Mouse (Mus musculus) heart, postnatal 0 days (tissue): ENCODE data around the gene Fam3c. TPM values are rescaled to one million over a fixed set of nuclear protein-coding genes. Genes with fewer than 3 reads are reported as not detected.
"Not testable (repeated sequence)": the region's sequence is repeated elsewhere in the genome, so short reads cannot be mapped to it uniquely, and the experiment has no call there.

ENCODE experiments used
- ATAC-seq: fragments of 200-750 bp; cut with Nextera tagmentation; 2 replicates; pipeline ENCODE4 v1.8.0; 2017; ENCODE audit warnings: low read depth, moderate number of reproducible peaks, moderate library complexity; ENCODE audit not compliant: insufficient read depth
- DNase-seq: peaks from one replicate; pipeline ENCODE4 v3.0.0-alpha.2; 2016; ENCODE audit warnings: low spot score
- H3K27ac ChIP-seq: fragments of 300-500 bp; sonication (generic); 2 replicates; pipeline ENCODE4 v1.5.1; 2014; ENCODE audit warnings: low read depth, mild to moderate bottlenecking
- H3K27me3 ChIP-seq: fragments of 300-500 bp; sonication (generic); 2 replicates; pipeline ENCODE4 v1.6.1; 2014; ENCODE audit warnings: low read length, mixed read lengths; ENCODE audit not compliant: control insufficient read depth, insufficient read depth
- H3K36me3 ChIP-seq: fragments of 300-500 bp; sonication (generic); replicated peaks from 2 replicates; pipeline ENCODE4 v1.6.1; 2014; ENCODE audit warnings: low read length, mixed read lengths; ENCODE audit not compliant: control insufficient read depth, insufficient read depth
- H3K4me1 ChIP-seq: fragments of 300-500 bp; sonication (generic); 2 replicates; pipeline ENCODE4 v1.6.1; 2014; ENCODE audit warnings: antibody characterized with exemption; ENCODE audit not compliant: control insufficient read depth, insufficient read depth
- H3K4me2 ChIP-seq: fragments of 300-500 bp; sonication (generic); 2 replicates; pipeline ENCODE4 v1.6.1; 2014; ENCODE audit warnings: low read depth, mild to moderate bottlenecking, low read length, moderate library complexity
- H3K4me3 ChIP-seq: fragments of 300-500 bp; sonication (generic); 2 replicates; pipeline ENCODE4 v1.5.1; 2014; ENCODE audit warnings: low read depth, low read length
- H3K9ac ChIP-seq: fragments of 300-500 bp; sonication (generic); replicated peaks from 2 replicates; pipeline ENCODE4 v1.6.1; 2014; ENCODE audit warnings: low read depth, low read length, mixed read lengths
- H3K9me3 ChIP-seq: fragments of 300-500 bp; sonication (generic); replicated peaks from 2 replicates; pipeline ENCODE4 v1.6.1; 2016; ENCODE audit warnings: low read length; ENCODE audit not compliant: control insufficient read depth
- CTCF ChIP-seq: IDR thresholded peaks from 2 replicates; pipeline ENCODE4 v1.5.1; 2016; ENCODE audit warnings: antibody characterized with exemption, control low read depth, low read depth
- EP300 ChIP-seq: IDR thresholded peaks from 2 replicates; pipeline ENCODE4 v1.6.1; 2016; ENCODE audit warnings: antibody characterized with exemption, low read depth
- WGBS: fragments of 180-500 bp; shearing (Covaris S2); extraction: QIAGEN DNeasy Blood & Tissue Kit; methylation state at CpG from one replicate; pipeline ENCODE4 v1.1.7; 2014; 5-methylcytosine and 5-hydroxymethylcytosine counted together
- polyA plus RNA-seq: library from polyadenylated mRNA; unstranded; fragments of >200 nt; fragmentation: Nextera tagmentation; extraction: Ambion mirVana; gene quantifications from 2 replicates; pipeline ENCODE4 v1.2.1, GENCODE M21; 2015
- total RNA-seq: library from RNA; depleted of rRNA; stranded (reverse); fragments of >200 nt; gene quantifications from 2 replicates; pipeline ENCODE4 v1.2.3, GENCODE M21; 2014; ENCODE audit warnings: low replicate concordance; rRNA removed

The Fam3c gene
- total and polyA plus RNA-seq, 2 experiments from 2014 or later, result 7.3 to 27.9 TPM

DNA sequence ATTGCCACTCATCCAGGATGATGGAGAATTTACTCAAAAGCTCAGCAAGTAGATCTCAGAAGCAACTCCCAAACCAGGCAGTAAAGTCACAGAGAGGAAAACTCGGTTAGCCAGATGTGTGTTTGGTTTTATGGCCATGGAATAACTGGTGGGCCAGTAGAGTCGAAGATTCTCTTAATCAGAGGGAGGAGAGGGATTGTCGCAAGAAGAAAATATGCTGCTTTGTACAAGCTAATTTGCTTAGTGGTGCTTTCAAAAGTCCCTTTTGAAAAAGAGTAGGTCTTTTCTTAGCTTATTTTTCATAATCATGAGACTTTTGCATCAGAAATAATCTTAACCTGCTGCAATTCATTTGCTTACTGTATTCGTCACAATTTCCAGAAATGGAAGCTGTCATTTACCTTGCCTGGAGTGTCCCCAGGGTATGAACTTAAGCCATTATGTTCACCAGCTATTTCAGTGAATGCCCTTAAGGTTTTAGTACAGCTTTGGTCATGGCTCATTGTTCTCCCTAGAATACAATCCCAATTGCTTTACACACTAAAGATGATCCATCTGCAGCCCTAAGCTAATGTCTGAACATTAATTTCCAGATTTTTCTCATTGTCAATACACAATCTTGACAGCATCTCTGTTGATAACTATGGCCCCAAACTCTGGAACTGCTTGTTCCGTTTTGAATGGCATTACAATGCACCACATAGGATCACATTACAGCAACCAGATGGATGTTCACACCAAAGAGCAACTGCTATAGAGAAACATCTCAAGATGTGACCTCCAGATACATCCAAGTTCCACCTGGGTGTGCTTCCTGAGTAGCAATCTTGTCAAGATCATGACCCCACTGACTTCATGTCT lies 88.0 kb downstream of the Fam3c start:
- no peak overlapping the region for H3K9ac ChIP-seq
- no peak overlapping the region for H3K4me2 ChIP-seq
- ATAC-seq, result no peak
- no peak for TF ChIP-seq CTCF
- no peak for TF ChIP-seq EP300
- H3K4me3 ChIP-seq, result no peak overlapping the region
- WGBS, result 85% methylated on average over 5 of the region's 5 CpGs
- no peaks in the 10 kb centered on the region for H3K9me3 ChIP-seq
- peaks cover 4% of the 10 kb centered on the region; the same call in 1 of the 2 replicates for H3K4me1 ChIP-seq
- DNase-seq, result no peak
- H3K36me3 ChIP-seq, result no peaks in the 10 kb centered on the region
- H3K27me3 ChIP-seq, result no peaks in the 10 kb centered on the region
- no peak overlapping the region for H3K27ac ChIP-seq

DNA sequence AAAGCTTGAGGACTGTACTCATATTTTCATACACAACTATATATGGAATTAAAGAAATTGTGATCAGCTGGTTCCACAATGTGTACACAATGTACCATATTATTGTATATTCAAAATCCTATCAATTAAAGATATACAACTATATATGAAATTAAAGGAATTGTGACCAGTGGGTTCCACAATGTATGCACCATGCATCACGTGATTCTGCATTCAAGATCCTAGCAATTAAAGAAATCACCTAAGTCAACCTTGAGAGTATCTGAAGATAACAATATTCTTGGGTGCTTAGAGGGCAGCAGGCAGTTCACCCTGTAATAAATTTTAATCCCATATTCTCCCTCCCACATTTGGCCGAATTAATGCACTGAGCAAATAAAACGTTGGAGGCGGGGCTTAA lies 90.0 kb downstream of the Fam3c start:
- Histone ChIP-seq H3K4me2 (no peak overlapping the region), H3K9ac (no peak overlapping the region), H3K36me3 (no peaks in the 10 kb centered on the region), H3K4me1 (peaks cover 4% of the 10 kb centered on the region; the same call in 1 of the 2 replicates), H3K27ac (no peak overlapping the region), H3K9me3 (no peaks in the 10 kb centered on the region), H3K27me3 (no peaks in the 10 kb centered on the region), H3K4me3 (no peak overlapping the region)
- no peak for DNase-seq
- no peak for TF ChIP-seq CTCF
- no peak for TF ChIP-seq EP300
- WGBS, result 75% methylated on average over 4 of the region's 4 CpGs
- no peak for ATAC-seq

DNA sequence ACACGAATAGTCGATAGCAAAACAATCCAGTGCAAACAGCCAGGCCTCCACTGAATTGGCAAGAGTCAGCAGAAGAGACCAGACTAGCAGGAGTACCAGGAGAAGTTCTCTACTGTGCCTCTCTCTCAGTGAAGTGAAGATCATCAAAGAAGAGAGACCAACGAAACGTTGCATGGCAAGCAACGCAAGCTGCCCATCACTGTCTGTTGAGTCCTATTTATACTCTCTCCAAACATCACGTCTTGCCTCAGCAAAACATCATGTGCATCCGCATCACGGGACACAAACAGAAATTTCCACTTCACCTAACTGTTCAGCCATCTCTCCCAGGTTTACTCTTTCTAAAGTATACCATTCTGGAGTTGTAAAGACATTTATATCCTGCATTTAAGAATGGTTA lies 91.9 kb downstream of the Fam3c start:
- not testable (repeated sequence) for ATAC-seq, DNase-seq, H3K4me1 ChIP-seq, H3K4me3 ChIP-seq, H3K27me3 ChIP-seq, H3K9me3 ChIP-seq, H3K9ac ChIP-seq, H3K4me2 ChIP-seq, H3K36me3 ChIP-seq, H3K27ac ChIP-seq
- WGBS, result 78% methylated on average over 8 of the region's 8 CpGs

DNA sequence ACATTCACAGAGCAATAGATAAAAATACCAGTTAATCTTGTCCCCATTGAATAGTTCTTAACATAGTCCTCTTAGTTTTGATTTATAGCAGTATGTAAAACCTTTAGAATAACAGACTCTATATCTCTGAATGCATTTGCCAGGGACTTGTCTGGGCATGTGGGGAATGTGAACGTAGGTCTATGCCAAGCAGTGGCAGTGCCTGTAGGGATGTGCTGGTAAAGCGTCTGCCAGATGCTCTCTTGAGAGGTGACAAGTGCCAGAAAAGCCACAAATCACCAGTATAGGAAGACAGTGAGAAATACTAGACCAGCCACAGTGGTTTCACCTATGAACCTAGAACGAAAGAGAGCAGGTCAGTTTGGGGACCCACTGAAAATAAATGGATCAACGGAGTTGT lies 93.5 kb downstream of the Fam3c start:
- peaks cover 4% of the 10 kb centered on the region; the same call in 1 of the 2 replicates for H3K4me1 ChIP-seq
- DNase-seq, result no peak
- no peaks in the 10 kb centered on the region for H3K36me3 ChIP-seq
- no peak for TF ChIP-seq CTCF
- no peak for TF ChIP-seq EP300
- H3K4me2 ChIP-seq, result no peak overlapping the region
- H3K27me3 ChIP-seq, result no peaks in the 10 kb centered on the region
- H3K9ac ChIP-seq, result no peak overlapping the region
- H3K4me3 ChIP-seq, result no peak overlapping the region
- 58% methylated on average over 4 of the region's 4 CpGs for WGBS
- H3K27ac ChIP-seq, result no peak overlapping the region
- H3K9me3 ChIP-seq, result no peaks in the 10 kb centered on the region
- no peak for ATAC-seq

- 29% methylated on average over 4 of the region's 4 CpGs for WGBS
- Histone ChIP-seq H3K4me2 (no peak overlapping the region), H3K4me1 (peaks cover 4% of the 10 kb centered on the region; the same call in 1 of the 2 replicates), H3K9me3 (no peaks in the 10 kb centered on the region), H3K27me3 (no peaks in the 10 kb centered on the region), H3K9ac (no peak overlapping the region), H3K27ac (no peak overlapping the region), H3K36me3 (no peaks in the 10 kb centered on the region), H3K4me3 (no peak overlapping the region)
- DNase-seq (peak; percentile 35), ATAC-seq (0 out of 2 replicates have a peak, but pooled peaks have one; percentile 36)
- TF ChIP-seq CTCF (no peak), EP300 (no peak)
Observed at GRCm38 (mm10) chr6:22258784-22259183, 97.3 kb downstream of the Fam3c start.

Other genes starting within 250 kb of the Fam3c start
- 0.54 and 0.69 TPM in 2 replicates for gene Wnt16, start 68.0 kb downstream of the Fam3c start, total RNA-seq
- 0.86 and 1.0 TPM in 2 replicates for gene Wnt16, start 68.0 kb downstream of the Fam3c start, polyA plus RNA-seq